Mouse (Mus musculus): ENCODE measurements around the gene Traf3.

DNA sequence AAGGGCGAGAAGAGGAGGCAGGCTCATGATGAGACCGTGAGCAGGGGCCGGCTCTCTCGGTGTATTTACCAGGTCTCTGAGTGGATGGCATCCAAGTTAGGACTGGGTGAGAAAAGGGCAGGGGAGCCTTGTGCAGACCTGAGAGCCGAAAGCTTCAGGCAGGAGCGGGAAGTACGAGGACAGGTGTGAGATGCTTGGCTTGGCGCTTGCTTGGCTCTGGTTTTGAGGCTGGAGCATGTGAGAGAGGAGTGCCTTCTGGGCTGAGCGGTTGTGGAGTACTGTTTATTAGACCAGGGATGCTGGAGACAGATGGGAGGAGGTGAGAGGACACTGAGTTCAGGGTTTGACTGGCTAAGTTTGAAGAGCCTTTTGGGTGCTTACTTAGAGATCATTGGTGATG, 27.2 kb downstream of the Traf3 start:
- TF ChIP-seq CTCF (IDR thresholded peaks at IDR 0.05; ENCODE audit: insufficient read depth, low read length) (no peak), POLR2A (IDR thresholded peaks at IDR 0.05; ENCODE audit: borderline replicate concordance, extremely low read depth, low read depth, low read length) (no peak)

Data from lung, adult 2 months (tissue).